ENCODE assay signal across 17 mouse cellular contexts in the genomic region with DNA sequence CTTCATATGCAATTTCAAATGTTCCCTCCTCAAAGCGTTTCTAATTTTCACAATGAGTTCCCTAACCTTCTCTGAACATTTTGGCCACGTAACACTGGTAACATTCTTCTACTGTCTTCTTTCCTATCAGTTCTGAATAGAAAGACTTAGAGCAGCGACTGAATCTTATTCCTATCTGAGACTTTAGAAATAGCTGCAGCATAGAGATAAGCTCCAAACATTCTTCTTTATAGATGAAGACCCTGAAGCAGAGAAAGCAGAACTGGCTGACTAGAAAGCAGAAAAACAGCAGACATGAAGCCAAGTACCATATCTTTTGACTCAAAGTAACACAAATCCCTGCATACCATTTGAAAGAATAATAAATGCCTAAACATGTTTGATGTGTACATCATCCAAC. TPM values are rescaled to one million over a fixed set of nuclear protein-coding genes. Genes with fewer than 3 reads are reported as not detected.
"Had no signal": no experiment of that assay in that cellular context is flagged by ENCODE, and none has a peak within 500 bp of the region (broad histone marks: within the 10 kb centered on the region; RNA-seq: fewer than 3 reads in every experiment).

No protein-coding gene starts in this region.

- H3K27ac ChIP-seq: neural tube, embryonic 13.5 days; neural tube, embryonic 15.5 days; stomach, embryonic 15.5 days; stomach, postnatal 0 days had no signal

- H3K4me1 ChIP-seq: neural tube, embryonic 15.5 days; stomach, embryonic 15.5 days had no signal

- H3K4me3 ChIP-seq: neural tube, embryonic 13.5 days; neural tube, embryonic 15.5 days; stomach, embryonic 15.5 days had no signal

- H3K4me2 ChIP-seq: neural tube, embryonic 13.5 days; neural tube, embryonic 15.5 days; stomach, embryonic 15.5 days had no signal

- H3K9me3 ChIP-seq: neural tube, embryonic 13.5 days; neural tube, embryonic 15.5 days; stomach, embryonic 15.5 days had no signal

- H3K9ac ChIP-seq: neural tube, embryonic 13.5 days; neural tube, embryonic 15.5 days; stomach, embryonic 15.5 days had no signal

- H3K27me3 ChIP-seq: neural tube, embryonic 13.5 days; neural tube, embryonic 15.5 days; stomach, embryonic 15.5 days had no signal

- H3K36me3 ChIP-seq: neural tube, embryonic 13.5 days; neural tube, embryonic 15.5 days; stomach, embryonic 15.5 days had no signal

- DNase-seq: retina, postnatal 1 day; right cerebral cortex, adult 18-20 months; right cerebral cortex, postnatal 14 days; right cerebral cortex, postnatal 25 days; right cerebral cortex, postnatal 4 days; spleen, adult 18-20 months; thymus, adult 18-20 months; thymus, adult 2 months; thymus, postnatal 14 days; thymus, postnatal 25 days; thymus, postnatal 36 days; thymus, postnatal 4 days had no signal

RNA-seq across cellular contexts. Expression of a gene that starts 39.4 kb away (rescaled TPM):
- total RNA-seq: neutrophil, adult 5-6 weeks had no signal
